Comparison of ENCODE assay signal across 8 mouse cellular contexts in the genomic region with DNA sequence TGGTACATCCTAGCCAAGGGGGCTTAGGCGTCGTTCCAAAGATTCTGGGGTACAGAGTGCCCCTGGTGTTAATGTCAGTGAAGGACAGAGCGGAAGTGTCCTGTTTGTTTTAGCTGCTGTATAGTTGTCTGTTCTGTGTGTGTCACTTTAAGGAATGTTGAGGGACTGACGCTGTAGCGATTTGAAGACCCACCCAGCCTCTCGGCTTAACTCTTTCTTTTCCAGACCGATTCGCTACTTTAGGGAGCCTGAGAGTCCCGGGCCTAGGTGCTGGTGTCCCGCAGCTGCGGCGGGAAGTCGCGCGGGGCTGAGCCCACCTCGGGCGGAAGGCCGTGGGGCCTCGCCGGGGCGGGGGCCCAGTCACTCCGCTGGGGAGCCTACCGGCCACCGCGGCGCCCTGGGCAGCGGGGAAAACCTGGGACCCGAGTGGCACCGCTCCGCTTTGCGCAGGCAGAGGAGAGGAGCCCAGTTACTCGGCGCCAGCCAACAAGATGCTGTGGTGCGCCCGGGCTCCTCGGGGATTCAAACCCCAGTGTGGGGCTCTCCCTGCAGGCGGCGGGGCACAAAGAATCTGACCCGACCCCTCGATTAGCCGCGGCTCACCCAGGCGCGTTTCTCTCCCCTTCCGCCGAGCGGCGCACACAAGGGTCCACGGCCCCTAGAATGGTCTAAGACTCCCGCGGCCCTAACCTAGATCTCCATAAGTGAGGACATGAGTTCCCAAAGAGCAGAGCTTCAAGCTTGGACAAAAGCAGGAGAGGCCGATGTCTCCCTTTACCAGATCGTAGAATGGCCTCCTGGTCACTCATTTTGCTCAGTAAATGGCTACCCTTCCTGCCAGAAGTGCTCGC. TPM values are rescaled to one million over a fixed set of nuclear protein-coding genes. Genes with fewer than 3 reads are reported as not detected.
DNase-seq lines count a peak whose midpoint lies in the region; ATAC-seq lines count a peak whose summit lies in the region.

No protein-coding gene starts in this region.

- H3K4me2 ChIP-seq in intestine, embryonic 14.5 days (ENCODE audit: low read length), result peak overlapping the region; percentile 76

- peak overlapping the region; percentile 78 for H3K9ac ChIP-seq in intestine, embryonic 14.5 days (ENCODE audit: low read length)

- H3K27me3 ChIP-seq in intestine, embryonic 14.5 days (replicated peaks; ENCODE audit: control insufficient read depth, insufficient read depth, low read length), result no peaks in the 10 kb centered on the region

- H3K27ac ChIP-seq in intestine, embryonic 14.5 days (ENCODE audit: low read depth), result peak overlapping the region; percentile 92

- peak; percentile 59 for ATAC-seq in common myeloid progenitor, adult 5-6 weeks (replicated peaks; ENCODE audit: low read depth, poor library complexity, severe bottlenecking)
- peak; percentile 78 for ATAC-seq in intestine, embryonic 14.5 days (replicated peaks; ENCODE audit: low FRiP score, low TSS enrichment, low read depth)
- peak; percentile 54 for ATAC-seq in megakaryocyte progenitor cell, adult 5-6 weeks (replicated peaks; ENCODE audit: poor library complexity)

- DNase-seq in adipocyte (ENCODE audit: low spot score), result peak; percentile 90
- peak; percentile 66 for DNase-seq in gastrocnemius, postnatal 25 days
- DNase-seq in intestine, embryonic 14.5 days (ENCODE audit: low spot score), result peak; percentile 88
- DNase-seq in left cerebral cortex, postnatal 14 days (ENCODE audit: low spot score in 2 of 2), result peak; percentile 71 to 82
- peak; percentile 62 for DNase-seq in right cerebral cortex, postnatal 14 days
- DNase-seq in urinary bladder, postnatal 36 days (ENCODE audit: low spot score in 2 of 2), result peak; percentile 58 to 69

- under 1% methylated on average over 54 of the region's 54 CpGs for WGBS in intestine, embryonic 14.5 days

- intact Hi-C loops in left cerebral cortex, postnatal 14 days (cut with DNase I), result no loop called here

- no peaks in the 10 kb centered on the region for H3K9me3 ChIP-seq in intestine, embryonic 14.5 days (ENCODE audit: control insufficient read depth, low read length)

- H3K4me1 ChIP-seq in intestine, embryonic 14.5 days (replicated peaks; ENCODE audit: control insufficient read depth, insufficient read depth, low read length), result peaks cover 12% of the 10 kb centered on the region

- peak overlapping the region; percentile 53 for H3K4me3 ChIP-seq in intestine, embryonic 14.5 days (ENCODE audit: low read depth, low read length)

- H3K36me3 ChIP-seq in intestine, embryonic 14.5 days (ENCODE audit: control insufficient read depth, insufficient read depth, low read length), result no peaks in the 10 kb centered on the region; the same call in 1 of the 2 replicates

RNA-seq across cellular contexts. Expression of gene Zfp52, which starts 3.0 kb away (rescaled TPM):
- total RNA-seq in common myeloid progenitor, adult 5-6 weeks (2017), result 39.2 and 47.4 TPM in 2 replicates
- 1 to 10 TPM; 3.0 to 6.3 TPM for total RNA-seq in gastrocnemius, postnatal 25 days (2021)
- polyA plus RNA-seq in intestine, embryonic 14.5 days (2014; fragmentation: Nextera tagmentation; extraction: Ambion mirVana), result 2.9 and 3.2 TPM in 2 replicates
- total RNA-seq in left cerebral cortex, postnatal 14 days (2021), result 1 to 10 TPM; 6.0 to 6.2 TPM
- total RNA-seq in megakaryocyte progenitor cell, adult 5-6 weeks (2015), result 32.2 and 33.6 TPM in 2 replicates
- 25.4 and 42.3 TPM in 2 replicates for total RNA-seq in megakaryocyte progenitor cell, adult 5-6 weeks (2017)

RNA-seq across cellular contexts. Expression of gene Zfp948, which starts 34.5 kb away (rescaled TPM):
- 2.9 and 5.2 TPM in 2 replicates for total RNA-seq in common myeloid progenitor, adult 5-6 weeks (2017)
- 1 to 10 TPM; 1.8 to 3.1 TPM for total RNA-seq in gastrocnemius, postnatal 25 days (2021)
- 24.7 and 28.5 TPM in 2 replicates for polyA plus RNA-seq in intestine, embryonic 14.5 days (2014; fragmentation: Nextera tagmentation; extraction: Ambion mirVana)
- total RNA-seq in left cerebral cortex, postnatal 14 days (2021), result 10 to 100 TPM; 12.3 to 14.1 TPM
- 4.3 TPM in 2 replicates for total RNA-seq in megakaryocyte progenitor cell, adult 5-6 weeks (2015)
- 2.0 and 3.3 TPM in 2 replicates for total RNA-seq in megakaryocyte progenitor cell, adult 5-6 weeks (2017)

RNA-seq across cellular contexts. Expression of gene Zfp53, which starts 43.5 kb away (rescaled TPM):
- 9.1 and 14.6 TPM in 2 replicates for total RNA-seq in common myeloid progenitor, adult 5-6 weeks (2017)
- total RNA-seq in gastrocnemius, postnatal 25 days (2021), result 1 to 10 TPM; 1.1 to 1.4 TPM
- polyA plus RNA-seq in intestine, embryonic 14.5 days (2014; fragmentation: Nextera tagmentation; extraction: Ambion mirVana), result 13.3 and 13.7 TPM in 2 replicates
- total RNA-seq in left cerebral cortex, postnatal 14 days (2021), result 1 to 10 TPM; 3.3 to 3.8 TPM
- 14.5 and 18.7 TPM in 2 replicates for total RNA-seq in megakaryocyte progenitor cell, adult 5-6 weeks (2015)
- total RNA-seq in megakaryocyte progenitor cell, adult 5-6 weeks (2017), result 11.6 and 13.9 TPM in 2 replicates

Comparison
In these comparisons a context has a peak if more than half of its experiments do, and no peak if none do; other contexts are left out.
1. Peak in every context shown above with its lines: DNase-seq, ATAC-seq, H3K4me3 ChIP-seq and H3K27ac ChIP-seq.